In genomic region chr8:122338852-122339251, GRCm38 (mm10) we compare ENCODE assay signal across 21 mouse cellular contexts. TPM values are rescaled to one million over a fixed set of nuclear protein-coding genes. Genes with fewer than 3 reads are reported as not detected.
DNase-seq lines count a peak whose midpoint lies in the region; ATAC-seq and TF ChIP-seq lines count a peak whose summit lies in the region.
"Had no signal": no experiment of that assay in that cellular context is flagged by ENCODE, and none has a peak within 500 bp of the region (broad histone marks: within the 10 kb centered on the region; RNA-seq: fewer than 3 reads in every experiment).

No protein-coding gene starts in this region.

- WGBS in kidney, adult 2 months: 69% methylated on average over 6 of the region's 6 CpGs
- 74% methylated on average over 6 of the region's 6 CpGs for WGBS in liver, embryonic 12.5 days (ENCODE audit: insufficient replicate concordance)

- no peak for ATAC-seq in liver, embryonic 12.5 days
- ATAC-seq: activated CD4-positive, CD25-positive, alpha-beta regulatory T cell, adult 4 months; forebrain, embryonic 16.5 days; Patski had no signal

- H3K27ac ChIP-seq in kidney, adult 2 months (ENCODE audit: insufficient read depth, low read depth, low read length): no peak overlapping the region
- no peak overlapping the region for H3K27ac ChIP-seq in ES-Bruce4 (ENCODE audit: insufficient read depth, low read length)
- 0 out of 2 replicates have a peak overlapping the region, but pooled peaks have one; percentile 15 for H3K27ac ChIP-seq in liver, embryonic 12.5 days
- H3K27ac ChIP-seq: hindbrain, embryonic 13.5 days had no signal

- no peaks in the 10 kb centered on the region for H3K4me1 ChIP-seq in kidney, adult 2 months (ENCODE audit: control insufficient read depth, insufficient read depth, low read length)
- H3K4me1 ChIP-seq in ES-Bruce4 (ENCODE audit: control insufficient read depth, insufficient read depth, low read length): no peaks in the 10 kb centered on the region
- peaks cover 75% of the 10 kb centered on the region for H3K4me1 ChIP-seq in liver, embryonic 12.5 days

- no peak for TF ChIP-seq EP300 in ES-Bruce4 (IDR thresholded peaks at IDR 0.05; ENCODE audit: insufficient read depth, low read depth, low read length)

- DNase-seq in cerebellum, postnatal 10 days: peak; percentile 64 to 66
- no peak for DNase-seq in cerebellum, postnatal 4 days (ENCODE audit: low spot score in 2 of 2)
- DNase-seq in kidney, adult 2 months: no peak
- DNase-seq in kidney, postnatal 25 days: no peak
- no peak for DNase-seq in embryo, embryonic 10.5 days (ENCODE audit: low spot score)
- DNase-seq in spleen, postnatal 14 days (ENCODE audit: low spot score in 2 of 2): no peak
- DNase-seq: adrenal gland, postnatal 36 days; heart, postnatal 14 days; kidney, adult 11 months; kidney, postnatal 36 days; midbrain, embryonic 14.5 days; thymus, adult 2 months had no signal

- no peaks in the 10 kb centered on the region for H3K36me3 ChIP-seq in kidney, adult 2 months (ENCODE audit: control insufficient read depth, insufficient read depth, low read length)
- no peaks in the 10 kb centered on the region for H3K36me3 ChIP-seq in ES-Bruce4 (ENCODE audit: control insufficient read depth, insufficient read depth, low read length, poor library complexity, severe bottlenecking)
- peaks cover 63% of the 10 kb centered on the region for H3K36me3 ChIP-seq in liver, embryonic 12.5 days

- no peaks in the 10 kb centered on the region for H3K27me3 ChIP-seq in kidney, adult 2 months (replicated peaks; ENCODE audit: control insufficient read depth, insufficient read depth, low read length)
- peaks cover 4% of the 10 kb centered on the region; the same call in 1 of the 2 replicates for H3K27me3 ChIP-seq in ES-Bruce4 (ENCODE audit: control insufficient read depth, insufficient read depth, low read length, poor library complexity, severe bottlenecking)
- peaks cover 8% of the 10 kb centered on the region; the same call in 1 of the 2 replicates for H3K27me3 ChIP-seq in liver, embryonic 12.5 days (replicated peaks)
- H3K27me3 ChIP-seq: Patski had no signal

- no peak overlapping the region for H3K4me2 ChIP-seq in liver, embryonic 12.5 days
- H3K4me2 ChIP-seq: hindbrain, embryonic 13.5 days had no signal

- no peaks in the 10 kb centered on the region for H3K9me3 ChIP-seq in ES-Bruce4 (replicated peaks; ENCODE audit: control insufficient read depth, insufficient read depth, low read length, poor library complexity, severe bottlenecking)
- peaks cover 29% of the 10 kb centered on the region for H3K9me3 ChIP-seq in liver, embryonic 12.5 days (replicated peaks)
- H3K9me3 ChIP-seq: hindbrain, embryonic 13.5 days had no signal

- no peak overlapping the region for H3K4me3 ChIP-seq in kidney, adult 2 months (ENCODE audit: insufficient read depth, low read depth, low read length)
- no peak overlapping the region for H3K4me3 ChIP-seq in ES-Bruce4 (ENCODE audit: low read depth, low read length)
- H3K4me3 ChIP-seq in liver, embryonic 12.5 days: no peak overlapping the region
- H3K4me3 ChIP-seq: hindbrain, embryonic 13.5 days had no signal

- no peak for TF ChIP-seq POLR2A in kidney, adult 2 months (IDR thresholded peaks at IDR 0.05; ENCODE audit: low read depth, low read length)
- no peak for TF ChIP-seq POLR2A in ES-Bruce4 (IDR thresholded peaks at IDR 0.05; ENCODE audit: insufficient read depth, low read length)

- no peak overlapping the region for H3K9ac ChIP-seq in ES-Bruce4 (ENCODE audit: low read depth, poor library complexity, severe bottlenecking)
- no peak overlapping the region for H3K9ac ChIP-seq in liver, embryonic 12.5 days
- H3K9ac ChIP-seq: hindbrain, embryonic 13.5 days had no signal

- peak; percentile 32; the same call in 1 of the 2 replicates for TF ChIP-seq CTCF in kidney, adult 2 months (conservative IDR thresholded peaks at IDR 0.05; ENCODE audit: insufficient read depth, insufficient read length, low read depth, low read length)
- TF ChIP-seq CTCF in ES-Bruce4 (IDR thresholded peaks at IDR 0.05; ENCODE audit: low read depth, low read length): peak; percentile 65

RNA-seq across cellular contexts. Expression of gene Trhr2, which starts 21.7 kb away (rescaled TPM):
- polyA plus RNA-seq in kidney, adult 2 months (2012; rRNA removed): 0.05 TPM in 1 of 2 replicates, not detected in the other
- polyA plus RNA-seq in ES-Bruce4 (2011; ENCODE audit: insufficient read depth, insufficient read length, low read depth, missing spikeins): not detected in 2 replicates
- polyA plus RNA-seq in liver, embryonic 12.5 days (2016; fragmentation: Nextera tagmentation; extraction: Ambion mirVana): not detected in 2 replicates
- polyA plus RNA-seq: activated CD4-positive, CD25-positive, alpha-beta regulatory T cell, adult 4 months; embryonic facial prominence, embryonic 11.5 days; forebrain, embryonic 16.5 days; hindbrain, embryonic 13.5 days; liver, adult 2 months; lung, embryonic 16.5 days; midbrain, embryonic 14.5 days had no signal

RNA-seq across cellular contexts. Expression of gene Zc3h18, which starts 37.6 kb away (rescaled TPM):
- polyA plus RNA-seq in kidney, adult 2 months (2012; rRNA removed): 23.3 and 24.1 TPM in 2 replicates
- 67.1 and 67.2 TPM in 2 replicates for polyA plus RNA-seq in ES-Bruce4 (2011; ENCODE audit: insufficient read depth, insufficient read length, low read depth, missing spikeins)
- polyA plus RNA-seq in liver, embryonic 12.5 days (2016; fragmentation: Nextera tagmentation; extraction: Ambion mirVana): 48.7 and 49.1 TPM in 2 replicates

RNA-seq across cellular contexts. Expression of gene Zfpm1, which starts 56.9 kb away (rescaled TPM):
- 9.7 and 11.8 TPM in 2 replicates for polyA plus RNA-seq in kidney, adult 2 months (2012; rRNA removed)
- 15.5 and 16.8 TPM in 2 replicates for polyA plus RNA-seq in ES-Bruce4 (2011; ENCODE audit: insufficient read depth, insufficient read length, low read depth, missing spikeins)
- polyA plus RNA-seq in liver, embryonic 12.5 days (2016; fragmentation: Nextera tagmentation; extraction: Ambion mirVana): 27.6 and 28.4 TPM in 2 replicates

Comparison
In these comparisons a context has a peak if more than half of its experiments do, and no peak if none do; other contexts are left out.
1. DNase-seq: peak in cerebellum, postnatal 10 days (2 of 2); none in cerebellum, postnatal 4 days (0 of 2), kidney, adult 2 months (single experiment), kidney, postnatal 25 days (0 of 2), embryo, embryonic 10.5 days (single experiment) and spleen, postnatal 14 days (0 of 2).